Mouse (Mus musculus) intestine, embryonic 14.5 days (tissue): Measurements from ENCODE around the gene Cd80. TPM values are rescaled to one million over a fixed set of nuclear protein-coding genes. Genes with fewer than 3 reads are reported as not detected.
"Not testable (repeated sequence)": the region's sequence is repeated elsewhere in the genome, so short reads cannot be mapped to it uniquely, and the experiment has no call there.

Source experiments
- ATAC-seq: fragments of 200-750 bp; cut with Nextera tagmentation; replicated peaks from 2 replicates; pipeline ENCODE4 v1.8.0; 2017; ENCODE audit warnings: low read depth, moderate number of reproducible peaks, moderate TSS enrichment, moderate library complexity; ENCODE audit not compliant: low FRiP score, low TSS enrichment
- DNase-seq: peaks from one replicate; pipeline ENCODE4 v3.0.0-alpha.2; 2018; ENCODE audit warnings: low spot score
- H3K27ac ChIP-seq: fragments of 300-500 bp; sonication (generic); 2 replicates; pipeline ENCODE4 v1.5.1; 2014; ENCODE audit warnings: low read depth, mild to moderate bottlenecking, control low read depth
- H3K27me3 ChIP-seq: fragments of 300-500 bp; sonication (generic); replicated peaks from 2 replicates; pipeline ENCODE4 v1.6.1; 2014; ENCODE audit warnings: low read length, control low read depth; ENCODE audit not compliant: control insufficient read depth, insufficient read depth
- H3K36me3 ChIP-seq: fragments of 300-500 bp; sonication (generic); 2 replicates; pipeline ENCODE4 v1.6.1; 2014; ENCODE audit warnings: low read length, control low read depth; ENCODE audit not compliant: control insufficient read depth, insufficient read depth
- H3K4me1 ChIP-seq: fragments of 300-500 bp; sonication (generic); replicated peaks from 2 replicates; pipeline ENCODE4 v1.6.1; 2014; ENCODE audit warnings: low read length, control low read depth, mixed read lengths; ENCODE audit not compliant: control insufficient read depth, insufficient read depth
- H3K4me2 ChIP-seq: fragments of 300-500 bp; sonication (generic); 2 replicates; pipeline ENCODE4 v1.6.1; 2014; ENCODE audit warnings: low read length
- H3K4me3 ChIP-seq: fragments of 300-500 bp; sonication (generic); 2 replicates; pipeline ENCODE4 v1.5.1; 2014; ENCODE audit warnings: low read depth, low read length, control low read depth, mixed read lengths
- H3K9ac ChIP-seq: fragments of 300-500 bp; sonication (generic); 2 replicates; pipeline ENCODE4 v1.6.1; 2014; ENCODE audit warnings: mild to moderate bottlenecking, low read length
- H3K9me3 ChIP-seq: fragments of 300-500 bp; sonication (generic); 2 replicates; pipeline ENCODE4 v1.6.1; 2016; ENCODE audit warnings: low read length, control low read depth; ENCODE audit not compliant: control insufficient read depth
- WGBS: fragments of 180-500 bp; shearing (Covaris S2); extraction: QIAGEN DNeasy Blood & Tissue Kit; methylation state at CpG from one replicate; pipeline ENCODE4 v1.1.7; 2014; 5-methylcytosine and 5-hydroxymethylcytosine counted together
- polyA plus RNA-seq: library from polyadenylated mRNA; unstranded; fragments of >200 nt; fragmentation: Nextera tagmentation; extraction: Ambion mirVana; gene quantifications from 2 replicates; pipeline ENCODE4 v1.2.1, GENCODE M21; 2014

Cd80 gene
- polyA plus RNA-seq, 1 experiment from 2014 or later: 0.31 TPM

DNA sequence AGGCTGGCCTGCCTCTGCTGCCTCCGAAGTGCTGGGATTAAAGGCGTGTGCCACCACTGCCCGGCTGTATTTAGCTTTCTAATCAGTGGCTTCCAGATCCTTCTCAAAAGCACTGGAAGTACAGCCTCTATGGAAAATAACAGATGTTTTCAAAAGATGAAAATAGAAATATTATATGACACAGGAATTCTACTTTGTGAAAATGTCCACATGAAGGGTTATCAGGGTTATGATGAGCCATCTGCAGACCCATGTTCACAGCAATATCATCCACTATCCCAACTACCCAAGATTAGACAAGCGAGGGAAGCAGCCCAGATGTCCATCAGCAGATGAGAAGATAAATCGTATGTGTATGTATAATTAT lies 17.1 kb downstream of the Cd80 start:
- no peak overlapping the region for H3K9ac ChIP-seq
- H3K36me3 ChIP-seq: no peaks in the 10 kb centered on the region
- ATAC-seq (no peak), DNase-seq (no peak)
- H3K27ac ChIP-seq: no peak overlapping the region
- H3K27me3 ChIP-seq: no peaks in the 10 kb centered on the region
- H3K4me2 ChIP-seq: no peak overlapping the region
- H3K4me3 ChIP-seq: no peak overlapping the region
- H3K9me3 ChIP-seq: no peaks in the 10 kb centered on the region
- WGBS: 90% methylated on average over 5 of the region's 5 CpGs
- H3K4me1 ChIP-seq: peaks cover 6% of the 10 kb centered on the region; the same call in 1 of the 2 replicates

DNA sequence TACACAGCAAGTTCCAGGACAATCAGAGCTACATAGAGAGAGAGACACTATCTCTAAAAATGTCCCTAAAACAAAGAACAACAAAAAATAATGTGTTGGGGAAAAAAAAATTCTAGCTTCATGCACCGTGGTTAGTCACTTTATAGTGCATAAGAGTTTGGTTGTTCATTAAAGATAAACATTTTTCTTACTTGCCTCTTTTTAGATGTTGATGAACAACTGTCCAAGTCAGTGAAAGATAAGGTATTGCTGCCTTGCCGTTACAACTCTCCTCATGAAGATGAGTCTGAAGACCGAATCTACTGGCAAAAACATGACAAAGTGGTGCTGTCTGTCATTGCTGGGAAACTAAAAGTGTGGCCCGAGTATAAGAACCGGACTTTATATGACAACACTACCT lies 18.3 kb downstream of the Cd80 start:
- Histone ChIP-seq H3K9me3 (no peaks in the 10 kb centered on the region), H3K36me3 (no peaks in the 10 kb centered on the region), H3K4me2 (no peak overlapping the region), H3K27ac (no peak overlapping the region), H3K9ac (no peak overlapping the region), H3K4me3 (no peak overlapping the region), H3K27me3 (no peaks in the 10 kb centered on the region), H3K4me1 (peaks cover 6% of the 10 kb centered on the region; the same call in 1 of the 2 replicates)
- no peak for ATAC-seq
- WGBS: 89% methylated on average over 5 of the region's 5 CpGs
- DNase-seq: no peak

DNA sequence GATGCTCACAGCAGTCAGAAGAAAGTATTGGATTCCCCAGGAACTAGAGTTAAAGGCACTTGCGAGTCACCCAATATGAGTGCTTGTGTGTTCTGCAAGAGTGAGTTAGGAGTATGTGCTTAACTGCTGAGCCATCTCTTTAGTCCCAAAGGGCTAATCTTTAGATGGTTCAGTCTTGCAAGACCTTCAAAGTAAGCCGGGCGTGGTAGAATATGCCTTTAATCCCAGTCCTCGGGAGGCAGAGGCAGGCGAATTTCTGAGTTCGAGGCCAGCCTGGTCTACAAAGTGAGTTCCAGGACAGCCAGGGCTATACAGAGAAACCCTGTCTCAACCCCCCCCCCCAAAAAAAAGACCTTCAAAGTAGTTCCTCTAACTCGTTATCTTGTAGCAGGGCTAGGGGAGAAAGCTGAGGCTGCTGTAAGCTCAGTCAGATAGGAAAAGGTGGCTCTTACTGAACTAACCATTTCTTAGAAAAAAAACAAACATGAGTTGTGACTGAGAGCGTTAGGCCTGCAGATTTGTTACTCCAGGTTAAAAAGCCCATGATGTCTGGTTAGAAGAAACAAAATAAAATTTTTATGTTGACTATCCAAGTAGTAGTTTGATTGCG lies 19.4 kb downstream of the Cd80 start:
- 92% methylated on average over 9 of the region's 9 CpGs for WGBS
- H3K9ac ChIP-seq: no peak overlapping the region

DNA sequence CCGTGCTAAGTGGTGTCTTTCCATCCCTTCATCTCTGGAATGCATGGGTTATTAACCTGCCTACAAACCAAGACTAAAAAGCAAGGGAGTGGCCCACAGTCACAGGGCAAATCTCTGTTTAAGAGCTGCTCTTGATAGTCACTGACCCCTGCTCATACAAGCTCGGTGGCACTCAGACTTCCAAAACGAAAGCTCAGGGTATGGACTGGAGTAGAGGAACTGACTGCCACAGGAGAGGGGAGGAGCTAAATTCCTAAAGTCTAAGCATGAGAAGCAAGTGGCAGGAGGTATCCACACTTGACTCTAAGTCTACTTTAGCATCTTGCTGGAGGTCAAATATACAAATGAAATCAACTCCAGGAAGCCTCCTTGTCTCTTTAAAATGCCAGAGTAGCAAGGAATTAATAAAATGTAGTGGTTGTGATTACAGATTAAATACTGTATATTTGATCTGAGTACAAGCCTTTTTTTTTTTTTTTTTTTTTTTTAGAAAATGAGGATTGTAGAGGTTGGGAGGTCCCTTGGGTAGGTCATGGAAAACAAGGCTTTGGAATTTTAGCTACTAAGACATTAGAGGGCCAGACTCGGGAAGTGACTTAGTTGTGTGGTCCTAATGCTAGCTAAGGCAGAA lies 20.4 kb downstream of the Cd80 start:
- Histone ChIP-seq H3K4me2 (peak overlapping the region; percentile 63), H3K9ac (no peak overlapping the region), H3K4me1 (peaks cover 6% of the 10 kb centered on the region; the same call in 1 of the 2 replicates), H3K4me3 (peak overlapping the region; percentile 39; the same call in 1 of the 2 replicates), H3K36me3 (no peaks in the 10 kb centered on the region), H3K9me3 (no peaks in the 10 kb centered on the region), H3K27me3 (no peaks in the 10 kb centered on the region), H3K27ac (no peak overlapping the region)
- WGBS: 48% methylated on average over 4 of the region's 4 CpGs
- ATAC-seq: no peak
- DNase-seq: no peak

More for the DNA sequence above, 19.4 kb downstream of the Cd80 start:
- Histone ChIP-seq H3K4me3 (no peak overlapping the region), H3K36me3 (no peaks in the 10 kb centered on the region), H3K9me3 (no peaks in the 10 kb centered on the region), H3K27ac (no peak overlapping the region), H3K4me2 (no peak overlapping the region), H3K27me3 (no peaks in the 10 kb centered on the region), H3K4me1 (peaks cover 6% of the 10 kb centered on the region; the same call in 1 of the 2 replicates)
- DNase-seq: no peak
- no peak for ATAC-seq

DNA sequence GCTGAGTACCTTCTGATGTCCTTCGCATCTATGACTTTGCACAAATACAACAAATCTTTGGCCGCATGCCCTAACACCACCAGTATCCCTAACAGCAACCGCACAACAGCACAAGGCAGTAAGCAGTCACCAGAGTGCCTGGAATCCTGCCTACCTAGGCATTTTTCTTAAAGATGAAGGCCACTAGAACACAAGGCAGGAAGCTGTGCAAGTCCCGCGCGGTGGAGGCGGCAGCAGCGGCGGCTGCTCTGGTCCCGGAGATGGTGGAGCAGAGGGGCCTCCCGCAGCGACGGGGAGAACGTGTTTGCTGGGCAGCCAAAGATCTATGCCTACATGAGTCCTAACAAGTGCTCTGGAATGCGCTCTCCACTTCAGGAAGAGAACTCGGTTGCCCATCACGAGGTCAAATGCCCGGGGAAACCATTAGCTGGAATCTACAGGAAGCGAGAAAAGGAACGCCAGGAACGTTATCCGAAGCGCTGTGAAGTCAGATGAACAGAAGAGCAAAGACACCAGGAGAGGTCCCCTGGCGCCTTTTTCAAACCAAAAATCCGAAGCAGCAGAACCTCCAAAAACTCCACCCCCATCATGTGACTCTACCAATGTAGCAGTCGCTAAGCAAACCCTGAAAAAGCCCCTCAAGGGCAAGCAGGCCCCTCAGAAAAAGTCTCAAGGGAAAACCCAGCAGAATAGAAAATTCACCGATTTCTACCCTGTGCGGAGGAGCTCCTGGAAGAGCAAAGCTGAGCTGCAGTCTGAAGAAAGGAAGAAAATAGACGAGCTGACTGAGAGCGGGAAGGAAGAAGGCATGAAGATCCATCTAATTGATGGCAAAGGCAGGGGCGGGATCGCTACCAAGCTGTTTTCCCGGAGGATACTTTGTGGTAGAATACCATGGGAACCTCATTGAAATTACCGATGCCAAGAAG lies 21.2 kb downstream of the Cd80 start:
- peaks cover 6% of the 10 kb centered on the region; the same call in 1 of the 2 replicates for H3K4me1 ChIP-seq
- H3K4me2 ChIP-seq: peak overlapping the region; percentile 63
- no peaks in the 10 kb centered on the region for H3K36me3 ChIP-seq
- H3K27ac ChIP-seq: no peak overlapping the region
- DNase-seq (peak; percentile 75), ATAC-seq (no peak)
- no peaks in the 10 kb centered on the region for H3K27me3 ChIP-seq
- WGBS: 10% methylated on average over 34 of the region's 34 CpGs
- no peaks in the 10 kb centered on the region for H3K9me3 ChIP-seq
- H3K4me3 ChIP-seq: peak overlapping the region; percentile 39
- H3K9ac ChIP-seq: peak overlapping the region; percentile 38; the same call in 1 of the 2 replicates

DNA sequence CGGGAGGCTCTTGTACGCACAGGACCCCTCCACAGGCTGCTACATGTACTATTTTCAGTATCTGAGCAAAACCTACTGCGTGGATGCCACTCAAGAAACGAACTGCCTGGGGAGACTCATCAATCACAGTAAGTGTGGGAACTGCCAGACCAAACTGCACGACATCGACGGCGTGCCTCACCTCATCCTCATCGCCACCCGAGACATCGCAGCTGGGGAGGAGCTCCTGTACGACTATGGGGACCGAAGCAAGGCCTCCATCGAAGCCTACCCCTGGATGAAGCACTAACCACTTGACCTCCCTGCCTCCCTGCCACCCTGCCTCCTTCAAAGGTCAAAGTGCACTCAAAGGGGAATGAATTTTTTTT lies 21.9 kb downstream of the Cd80 start:
- not testable (repeated sequence) for H3K27me3 ChIP-seq, H3K36me3 ChIP-seq, H3K4me1 ChIP-seq, ATAC-seq, DNase-seq, H3K27ac ChIP-seq, H3K9me3 ChIP-seq
- Histone ChIP-seq H3K4me2 (peak overlapping the region; percentile 63), H3K4me3 (peak overlapping the region; percentile 39), H3K9ac (peak overlapping the region; percentile 38; the same call in 1 of the 2 replicates)
- 31% methylated on average over 14 of the region's 14 CpGs for WGBS

DNA sequence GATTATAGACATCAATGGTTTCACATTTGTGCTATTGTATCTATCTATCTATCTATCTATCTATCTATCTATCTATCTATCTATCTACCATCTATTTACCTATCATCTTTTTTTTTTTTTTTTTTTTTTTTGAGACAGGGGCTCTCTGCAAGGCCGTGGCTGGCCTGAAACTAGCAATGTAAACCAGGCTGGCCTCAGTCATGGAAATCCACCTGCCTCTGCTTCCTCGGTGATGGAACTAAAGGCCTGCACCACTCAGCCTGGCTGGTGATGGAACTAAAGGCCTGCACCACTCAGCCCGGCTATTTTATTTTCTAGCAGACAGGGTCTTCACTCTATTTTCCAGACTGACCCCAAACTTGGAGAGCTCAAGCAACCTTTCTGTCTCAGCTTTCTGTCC lies 22.9 kb downstream of the Cd80 start:
- no peaks in the 10 kb centered on the region for H3K9me3 ChIP-seq
- H3K4me2 ChIP-seq: no peak overlapping the region
- no peaks in the 10 kb centered on the region; the same call in 1 of the 2 replicates for H3K27me3 ChIP-seq
- peaks cover 7% of the 10 kb centered on the region; the same call in 1 of the 2 replicates for H3K4me1 ChIP-seq
- 95% methylated on average over 3 of the region's 3 CpGs for WGBS
- no peak overlapping the region for H3K4me3 ChIP-seq
- no peak for ATAC-seq
- no peaks in the 10 kb centered on the region for H3K36me3 ChIP-seq
- no peak overlapping the region for H3K27ac ChIP-seq
- H3K9ac ChIP-seq: no peak overlapping the region
- DNase-seq: no peak

DNA sequence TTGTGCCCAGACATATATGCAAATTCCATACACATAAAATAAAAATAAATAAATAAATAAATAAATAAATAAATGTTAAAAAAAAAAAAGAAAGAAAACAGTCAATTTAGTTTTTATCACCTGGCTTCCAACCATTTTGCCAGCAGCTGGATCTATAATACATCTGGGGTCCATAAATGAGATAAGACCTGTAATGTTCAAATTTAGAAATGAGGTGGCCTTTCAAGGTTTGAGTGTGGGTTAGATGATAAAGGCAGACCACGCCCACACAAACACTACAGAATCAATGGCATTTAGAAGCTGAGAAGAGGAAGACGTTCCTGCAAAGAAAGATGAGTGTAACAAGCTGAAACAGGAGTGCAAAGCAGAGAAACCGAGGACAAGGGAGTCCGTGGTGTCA lies 26.0 kb downstream of the Cd80 start:
- peaks cover 11% of the 10 kb centered on the region; the same call in 1 of the 2 replicates for H3K27me3 ChIP-seq
- H3K9ac ChIP-seq: no peak overlapping the region
- no peak overlapping the region for H3K4me2 ChIP-seq
- peaks cover 9% of the 10 kb centered on the region; the same call in 1 of the 2 replicates for H3K4me1 ChIP-seq
- WGBS: 73% methylated on average over 4 of the region's 4 CpGs
- H3K9me3 ChIP-seq: no peaks in the 10 kb centered on the region
- H3K27ac ChIP-seq: no peak overlapping the region
- no peaks in the 10 kb centered on the region for H3K36me3 ChIP-seq
- no peak overlapping the region for H3K4me3 ChIP-seq
- ATAC-seq (no peak), DNase-seq (no peak)
